Mouse (Mus musculus) erythroid progenitor cell, adult 5-6 weeks (primary cell): ENCODE measurements around the gene Ugdh. TPM values are rescaled to one million over a fixed set of nuclear protein-coding genes. Genes with fewer than 3 reads are reported as not detected.

Experiments used
- ATAC-seq: replicated peaks from 2 replicates; pipeline ENCODE4 v1.8.0; 2016; ENCODE audit warnings: moderate number of reproducible peaks, mild to moderate bottlenecking, moderate TSS enrichment, inconsistent platforms; ENCODE audit not compliant: poor library complexity, low FRiP score, severe bottlenecking
- total RNA-seq, 2 experiments: library from RNA; stranded (forward) in 1 of 2; stranded (reverse) in 1 of 2; fragments of 150-400 nt in 1 of 2; fragments of 186-747, 209-891 nt in 1 of 2; gene quantifications; 2 replicates each; pipeline versions ENCODE4 v1.2.3 to v1.2.4; 2015 to 2017; ENCODE audit warnings: low replicate concordance in 2 of 2

The Ugdh gene
- total RNA-seq (2015; ENCODE audit: low replicate concordance) (11.9 and 18.0 TPM in 2 replicates), total RNA-seq (2017; ENCODE audit: low replicate concordance) (4.0 and 17.6 TPM in 2 replicates)

DNA sequence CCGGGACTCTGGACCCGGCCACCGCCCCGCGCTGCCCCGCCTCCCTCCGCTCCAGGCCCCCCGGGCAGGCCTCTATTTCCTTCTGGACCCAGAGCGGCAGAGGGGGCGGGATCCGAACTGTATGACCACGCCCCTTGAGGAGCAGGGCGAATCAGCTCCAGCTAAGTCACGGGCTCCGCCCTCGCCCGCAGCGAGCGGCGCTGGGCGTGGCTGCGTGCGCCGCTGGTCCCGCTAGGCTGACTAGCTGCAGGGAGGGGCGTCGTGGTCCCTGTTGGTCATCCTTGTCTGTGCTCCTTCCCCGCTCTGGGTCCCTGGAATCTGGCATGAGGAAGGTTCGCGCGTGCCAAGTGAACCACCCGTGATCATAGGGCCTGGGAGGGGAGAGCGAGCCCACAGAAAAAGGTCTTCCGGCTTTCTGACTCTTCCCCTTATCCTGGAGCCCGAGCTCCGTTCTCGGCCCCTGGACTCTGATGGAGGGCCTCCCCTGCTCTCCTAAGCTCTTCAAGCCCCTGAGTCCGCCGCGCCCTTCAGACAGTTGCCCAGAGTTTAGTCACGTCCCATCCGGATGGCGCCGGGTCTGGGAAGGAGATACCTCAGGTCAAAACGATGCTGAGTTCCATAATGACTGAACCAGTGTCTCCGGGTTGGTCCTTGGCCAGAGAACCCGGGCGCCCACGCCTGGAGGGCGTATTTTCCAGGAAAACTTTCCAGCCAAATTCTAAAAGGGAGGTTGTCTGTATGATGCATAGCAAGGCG is at the start of gene Ugdh:
Ugdh (minus strand) TSS at position 144 of the 756 bp plus-strand sequence.
- ATAC-seq, result peak; percentile 98

DNA sequence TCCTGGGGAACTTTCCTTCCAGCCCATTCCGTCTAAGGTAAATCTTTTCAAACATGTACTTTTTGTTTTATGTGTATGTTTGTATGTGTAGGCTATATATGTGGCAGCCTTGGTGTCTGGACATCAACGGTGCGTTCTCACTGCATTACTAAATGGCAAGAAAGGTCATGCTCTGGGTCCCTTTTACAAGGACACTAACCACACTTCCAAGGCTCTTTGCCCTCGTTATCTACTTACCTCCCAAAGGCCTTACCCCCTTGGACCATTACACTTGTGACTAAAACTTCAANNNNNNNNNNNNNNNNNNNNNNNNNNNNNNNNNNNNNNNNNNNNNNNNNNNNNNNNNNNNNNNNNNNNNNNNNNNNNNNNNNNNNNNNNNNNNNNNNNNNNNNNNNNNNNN is 47.2 kb upstream of the Ugdh start:
- no peak for ATAC-seq

DNA sequence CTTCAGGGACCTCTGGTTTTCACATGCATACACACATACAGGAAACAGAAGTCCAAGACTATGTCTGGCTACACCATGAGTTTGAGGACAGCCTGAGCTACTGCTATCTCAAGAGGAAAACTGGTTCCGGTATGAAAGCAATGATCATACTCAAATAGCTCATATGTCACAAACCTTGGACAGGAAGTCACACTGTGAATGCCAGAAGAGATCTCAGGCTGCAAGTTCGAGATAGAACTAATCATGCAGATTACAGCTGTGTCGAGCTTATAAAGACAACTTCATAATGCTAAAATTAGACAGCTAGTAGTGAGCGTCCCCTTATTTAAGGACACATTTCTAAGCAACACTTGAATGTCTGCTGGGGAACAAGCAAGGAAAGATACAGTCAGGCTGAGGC is 44.8 kb upstream of the Ugdh start:
- ATAC-seq, result no peak; the same call in 1 of the 2 replicates

DNA sequence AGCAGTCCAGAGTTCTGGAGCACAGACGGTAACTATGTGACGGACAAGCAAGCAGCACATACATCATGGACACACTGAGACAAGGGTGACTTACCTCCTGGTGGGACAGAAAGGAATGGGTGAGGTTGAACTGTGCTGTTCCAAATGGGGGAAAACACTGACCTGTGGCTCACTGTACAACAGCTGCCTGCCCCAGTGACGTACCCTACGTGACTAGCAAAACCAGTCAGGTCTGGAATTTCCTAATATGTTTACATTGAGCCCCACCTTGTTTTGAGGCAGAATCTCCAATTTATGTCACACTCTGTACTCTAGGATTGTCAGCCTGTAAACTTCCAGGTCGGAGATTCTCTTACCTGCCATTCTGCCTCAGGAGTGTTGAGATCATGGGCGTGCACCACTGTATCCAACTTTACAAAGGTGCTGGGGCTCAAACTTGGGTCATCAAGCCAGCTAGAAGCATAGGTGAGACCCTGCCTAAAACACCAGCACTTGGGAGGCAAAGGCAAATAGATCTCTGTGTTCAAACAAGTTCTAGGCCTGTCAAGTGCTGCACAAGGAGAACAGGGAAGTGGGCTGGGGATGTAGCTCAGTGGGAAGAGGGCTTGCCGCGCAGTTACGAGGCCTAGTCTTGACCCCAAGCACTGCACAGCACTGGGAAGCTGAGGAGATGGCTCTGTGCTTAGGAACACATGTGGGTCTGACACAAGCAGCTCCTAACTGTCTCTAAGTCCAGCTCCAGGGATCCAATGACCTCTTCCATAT is 44.1 kb upstream of the Ugdh start:
- ATAC-seq, result no peak

DNA sequence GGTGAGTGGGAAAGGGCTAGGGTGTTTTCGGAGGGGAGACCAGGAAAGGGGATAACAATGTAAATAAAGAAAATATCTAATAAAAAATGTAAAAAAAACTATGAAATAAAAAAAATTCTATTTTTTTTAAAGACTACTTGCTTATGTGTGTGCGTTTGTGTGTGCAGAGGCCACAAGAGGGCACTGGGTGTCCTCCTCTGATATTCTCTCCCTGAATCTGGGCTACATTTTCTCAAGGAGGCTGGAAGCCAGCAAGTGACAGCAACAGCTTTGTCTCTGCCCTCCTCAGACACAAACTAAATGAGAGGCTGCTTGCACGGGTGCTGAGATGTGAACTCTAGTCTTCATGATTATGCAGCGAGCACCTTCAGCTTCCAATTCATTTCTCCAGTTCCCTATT is 42.5 kb upstream of the Ugdh start:
- no peak for ATAC-seq

DNA sequence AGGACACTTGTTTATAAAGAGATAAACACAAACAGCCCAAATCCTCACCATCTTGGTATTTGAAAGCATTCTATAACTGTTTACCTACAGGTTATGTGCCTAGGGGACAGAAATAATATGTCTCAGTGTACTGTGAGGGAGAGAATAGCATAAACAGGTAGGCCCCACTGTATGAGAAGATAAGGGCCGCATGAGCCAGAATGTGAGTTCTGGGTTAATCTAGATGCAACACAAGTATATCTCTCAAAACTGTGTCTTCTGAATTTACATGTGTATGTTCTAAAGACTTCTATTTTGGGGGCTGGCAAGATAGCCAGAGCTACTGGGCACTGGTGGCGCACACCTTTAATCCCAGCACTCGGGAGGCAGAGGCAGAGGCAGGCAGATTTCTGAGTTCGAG is 41.0 kb upstream of the Ugdh start:
- peak; percentile 54; the same call in 1 of the 2 replicates for ATAC-seq

DNA sequence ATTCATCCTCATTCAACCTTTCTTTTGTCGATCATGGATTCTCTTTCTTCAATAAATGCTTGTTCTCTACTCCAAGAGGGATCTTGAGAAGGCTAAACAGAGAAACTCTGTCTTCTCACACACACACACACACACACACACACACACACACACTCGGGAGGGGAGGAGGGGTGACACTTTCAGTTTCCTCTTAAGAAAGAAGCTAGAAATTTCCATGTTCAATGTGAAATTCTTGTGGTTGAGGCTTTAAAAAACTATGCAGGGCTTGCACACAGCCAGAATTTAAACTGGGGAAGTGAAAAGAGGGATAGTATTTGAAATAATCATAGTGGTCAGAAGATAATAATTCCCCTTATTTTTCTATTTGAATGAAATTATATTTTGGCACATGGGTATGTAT is 40.1 kb upstream of the Ugdh start:
- no peak for ATAC-seq

DNA sequence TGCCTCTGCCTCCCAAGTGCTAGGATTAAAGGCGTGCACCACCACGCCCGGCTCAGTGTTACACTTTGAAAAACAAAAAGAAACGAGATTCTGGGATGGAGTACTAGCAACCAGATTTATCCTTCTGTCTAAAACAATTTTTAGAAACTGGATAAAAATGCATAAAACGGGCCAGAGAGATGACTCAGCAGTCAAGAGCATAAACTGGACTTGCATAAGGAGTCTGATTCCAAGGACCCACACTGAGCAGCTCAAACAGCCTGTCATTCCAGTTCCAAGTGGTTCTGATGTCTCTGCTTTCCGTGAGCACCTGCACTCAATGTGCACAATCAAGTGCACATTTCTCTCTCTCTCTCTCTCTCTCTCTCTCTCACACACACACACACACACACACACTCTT is 34.0 kb upstream of the Ugdh start:
- ATAC-seq, result no peak

DNA sequence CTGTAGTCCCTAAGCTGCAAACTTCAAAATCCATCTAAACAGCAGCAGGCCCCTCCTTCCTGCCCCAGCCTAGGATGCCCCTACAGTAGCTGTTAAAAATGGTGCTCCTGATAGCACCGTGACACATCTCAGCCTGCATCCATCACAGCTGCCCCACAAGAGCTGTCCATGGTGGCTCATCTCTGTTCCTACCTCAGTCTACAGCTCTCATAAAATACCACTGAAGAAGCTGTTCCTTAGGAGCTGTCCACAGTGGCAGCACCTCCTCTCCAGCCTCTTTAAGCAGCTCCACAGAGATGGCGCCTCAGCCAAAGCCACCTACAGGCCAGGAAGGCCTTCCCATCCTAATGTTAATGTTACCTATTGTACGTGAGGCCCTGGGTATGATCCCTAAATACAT is 31.2 kb upstream of the Ugdh start:
- no peak for ATAC-seq

DNA sequence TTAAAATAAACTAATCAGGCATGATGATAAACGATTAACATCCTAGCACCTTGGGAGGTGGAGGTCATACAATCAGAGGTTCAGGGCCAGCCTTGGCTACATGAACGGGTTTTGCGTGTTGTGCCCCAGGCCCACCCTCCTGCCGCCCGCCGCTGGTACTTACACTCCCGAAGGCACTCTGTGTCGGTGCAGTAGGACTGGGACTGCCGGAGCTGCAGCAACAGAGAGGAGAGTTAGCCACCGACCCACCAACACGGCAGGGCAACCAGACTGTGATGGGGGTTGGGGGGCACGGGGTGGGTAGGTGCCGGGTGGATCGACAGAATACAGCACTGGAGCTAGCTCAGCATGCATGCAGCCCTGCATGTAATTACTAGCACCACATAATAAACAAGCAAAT is 24.6 kb upstream of the Ugdh start:
- ATAC-seq, result no peak

DNA sequence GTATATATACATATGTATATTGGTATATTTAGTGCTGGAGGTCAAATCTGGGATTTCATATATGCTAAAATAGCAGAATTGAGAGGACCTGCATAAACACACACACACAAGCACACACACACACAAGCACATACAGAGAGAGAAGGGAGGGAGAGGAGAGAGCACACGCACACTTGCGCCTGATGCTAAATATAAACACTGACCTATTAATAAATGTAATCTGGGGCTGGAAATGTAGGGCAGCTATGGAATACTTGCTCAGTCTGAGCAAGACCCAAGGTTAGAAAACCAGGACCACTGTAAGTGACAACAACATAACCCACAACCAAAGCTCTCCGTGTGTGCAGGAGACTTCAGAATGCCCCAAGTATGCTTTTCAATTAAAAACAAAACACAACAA is 23.7 kb upstream of the Ugdh start:
- ATAC-seq, result no peak

DNA sequence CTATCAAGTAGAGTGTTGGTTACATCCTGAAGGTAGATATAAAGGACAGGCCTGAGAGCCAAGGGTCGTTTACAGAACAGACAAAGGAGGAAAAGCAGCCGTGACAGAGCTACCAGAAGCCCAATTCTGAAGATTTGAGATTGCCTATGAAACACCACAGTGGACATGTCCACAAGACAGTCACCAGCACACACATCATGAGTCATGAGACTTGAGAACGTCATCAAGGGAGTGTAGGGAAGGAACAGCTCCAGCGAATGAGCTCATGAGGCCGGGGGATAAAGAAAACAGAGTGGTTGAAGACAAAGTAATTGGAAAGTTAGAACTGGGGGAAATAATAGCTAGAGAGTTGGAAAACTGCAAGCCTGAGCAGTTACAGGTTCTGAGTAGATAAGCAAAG is 22.1 kb upstream of the Ugdh start:
- no peak for ATAC-seq

DNA sequence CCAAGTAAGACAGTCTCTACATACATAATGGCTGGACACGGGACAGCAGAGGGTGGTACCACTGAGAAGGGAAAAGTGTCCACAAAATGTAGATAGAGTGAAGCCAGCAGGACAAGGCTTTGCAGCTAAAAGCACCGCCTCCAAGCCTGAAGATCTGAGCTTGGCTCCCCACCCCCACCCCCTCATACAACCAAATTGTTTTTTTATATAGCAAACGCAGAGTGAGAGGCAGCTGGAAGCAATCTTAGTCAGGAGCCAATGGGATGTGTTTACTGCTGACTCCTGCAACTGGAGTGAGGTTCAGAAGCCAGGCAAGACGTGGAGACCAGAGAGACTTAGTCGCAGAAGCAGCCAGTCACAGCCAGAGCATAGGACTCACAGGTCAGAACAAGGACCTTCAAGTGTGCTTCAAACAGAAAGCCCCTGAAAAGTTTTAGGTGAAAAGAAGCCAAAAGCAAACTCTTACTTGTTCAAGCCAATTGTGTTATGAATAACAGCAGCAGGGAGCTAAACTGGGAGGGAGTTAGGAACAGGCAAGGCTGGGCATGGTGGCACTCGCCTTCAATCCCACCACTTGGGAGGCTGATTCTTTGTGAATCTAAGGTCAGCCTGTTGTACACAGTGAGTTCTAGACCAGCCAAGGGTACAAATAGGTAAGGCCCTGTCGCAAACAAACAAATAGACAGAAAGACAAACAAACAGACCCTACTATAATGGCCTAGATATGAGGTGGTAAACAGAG is 21.5 kb upstream of the Ugdh start:
- no peak for ATAC-seq

DNA sequence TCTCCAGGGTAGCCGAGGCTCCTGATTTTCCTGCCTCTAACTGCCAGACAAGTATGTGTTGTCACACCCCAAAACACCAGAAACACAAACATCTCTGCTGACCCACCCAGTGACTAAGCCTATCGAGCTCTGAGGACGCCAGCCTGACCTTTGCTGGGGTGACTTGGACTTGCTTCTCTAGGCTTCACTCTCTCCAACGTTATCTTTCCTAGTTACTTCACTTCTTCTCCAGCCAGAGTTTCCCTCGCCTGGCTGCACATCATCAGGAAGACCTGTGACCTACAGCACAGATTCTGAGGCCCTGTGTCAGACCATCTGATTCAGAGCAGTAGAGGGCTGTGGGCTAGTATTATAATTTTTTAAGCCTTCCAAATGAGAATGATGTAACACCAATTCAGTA is 19.0 kb upstream of the Ugdh start:
- ATAC-seq, result no peak

DNA sequence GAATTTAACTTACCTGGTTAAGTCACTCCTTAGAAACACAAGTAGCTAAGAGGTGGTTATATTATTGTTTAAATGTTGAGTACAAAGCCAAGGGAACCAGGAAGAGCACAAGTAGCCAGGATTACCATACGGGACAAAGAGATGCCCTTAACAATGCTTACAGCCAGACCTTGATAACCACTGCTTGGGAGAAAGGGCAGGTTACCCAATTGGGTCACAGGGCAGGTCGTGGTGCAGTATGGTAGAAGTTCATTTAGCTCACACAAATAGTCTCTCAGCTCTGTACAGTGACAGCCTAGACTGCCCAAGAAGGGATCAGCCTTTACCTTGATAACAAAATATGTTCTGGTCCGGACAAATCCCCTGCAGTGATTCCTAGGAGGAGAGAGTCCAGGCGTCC is 13.2 kb upstream of the Ugdh start:
- ATAC-seq, result no peak

DNA sequence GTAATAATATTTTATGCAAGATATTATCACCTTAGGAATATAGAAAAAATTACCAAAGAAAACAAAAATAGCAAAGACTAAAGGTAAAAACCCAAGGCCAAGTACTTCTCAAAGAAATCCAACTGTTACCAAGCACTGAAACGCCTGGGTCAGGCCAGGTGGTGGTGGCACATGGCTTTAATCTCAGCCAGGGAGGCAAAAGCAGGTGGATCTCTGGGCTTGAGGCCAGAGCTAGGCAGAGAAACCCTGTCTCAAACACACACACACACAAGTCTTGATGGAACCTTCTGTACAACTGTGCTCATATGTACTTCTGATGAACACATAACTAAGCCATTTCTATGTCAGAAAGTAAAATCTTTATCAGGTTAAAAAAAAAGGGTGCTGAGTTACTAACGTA is 12.1 kb upstream of the Ugdh start:
- ATAC-seq, result no peak

DNA sequence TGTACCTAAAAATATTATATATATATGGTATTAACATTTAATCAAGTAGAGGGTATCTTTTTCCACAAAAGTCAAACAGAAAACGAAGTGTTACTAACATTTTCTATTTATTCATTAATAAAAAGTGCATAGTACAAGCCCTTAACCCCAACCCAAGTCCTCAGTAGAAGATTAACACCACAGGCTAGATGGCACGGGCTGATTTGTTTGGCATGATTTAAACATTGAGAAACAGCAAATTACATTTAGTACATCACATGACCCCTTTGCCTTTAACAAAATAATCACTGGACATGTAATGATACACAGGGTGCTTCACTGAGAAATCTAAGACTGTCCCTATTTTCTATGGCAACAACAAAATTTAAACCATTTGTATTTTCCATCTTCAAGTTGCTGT is 11.0 kb upstream of the Ugdh start:
- no peak for ATAC-seq

DNA sequence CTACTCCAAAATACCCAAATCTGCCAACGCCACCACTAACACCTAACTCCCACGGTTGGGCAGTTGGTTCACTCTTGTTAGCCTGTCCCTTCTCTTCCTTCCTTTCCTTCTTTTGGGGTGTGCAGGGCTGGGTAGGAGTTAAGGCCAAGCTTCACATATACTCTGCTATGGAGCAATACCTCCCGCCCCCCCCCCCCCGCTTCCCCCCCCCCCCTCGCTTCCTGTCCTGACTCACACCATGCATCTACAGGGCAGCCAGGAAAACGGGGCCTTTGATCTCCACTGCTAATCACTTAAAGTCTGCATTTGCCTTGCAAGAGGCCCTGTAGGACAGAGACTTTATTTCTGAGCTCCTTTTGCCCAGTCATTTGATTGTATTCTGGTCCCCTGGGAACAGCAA is 9.2 kb upstream of the Ugdh start:
- ATAC-seq, result no peak

DNA sequence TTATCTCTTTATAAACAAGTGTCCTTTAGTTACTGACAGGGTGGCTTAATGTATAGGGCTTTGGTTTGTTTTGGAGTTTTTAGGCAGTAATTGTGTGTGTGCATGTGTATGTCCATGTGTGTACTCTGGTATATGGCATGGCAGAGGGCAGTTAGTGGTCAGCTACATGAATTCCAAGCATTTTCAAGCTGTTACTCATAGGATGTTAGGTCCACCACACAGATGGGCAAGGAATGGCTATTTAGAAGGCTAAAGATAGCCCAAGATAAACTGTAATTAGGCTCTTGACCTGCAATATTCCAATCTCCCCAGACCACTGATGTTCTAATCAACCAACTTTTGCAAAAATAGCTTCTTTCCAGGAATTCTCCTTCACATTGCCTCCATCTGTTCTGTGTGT is 2.3 kb upstream of the Ugdh start:
- ATAC-seq, result no peak

DNA sequence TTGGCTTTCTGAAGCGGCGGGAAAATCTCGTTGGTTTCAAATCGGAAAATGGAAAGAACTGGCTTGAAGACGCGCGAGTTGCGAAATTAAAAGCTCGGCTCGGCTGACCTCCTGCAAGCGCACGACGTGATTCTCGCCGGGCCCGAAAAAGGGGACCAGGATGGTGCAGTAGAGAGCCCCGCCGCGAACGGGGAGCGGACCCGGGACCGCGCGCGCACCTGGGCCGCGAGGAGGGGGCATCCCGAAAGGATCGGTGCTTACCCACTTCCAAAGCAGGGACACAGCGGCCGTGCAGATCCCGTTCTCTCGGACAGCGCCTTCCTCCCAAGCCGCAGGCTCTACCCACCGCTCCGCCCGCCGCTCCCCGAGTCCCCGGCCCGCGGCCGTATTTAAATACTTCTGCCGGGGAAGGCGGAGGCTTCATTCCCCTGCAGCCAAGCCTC is 365 bp downstream of the Ugdh start:
- ATAC-seq, result no peak
